Mouse (Mus musculus) stomach, embryonic 15.5 days (tissue): ENCODE measurements around the gene Myocd. TPM values are rescaled to one million over a fixed set of nuclear protein-coding genes. Genes with fewer than 3 reads are reported as not detected.

ENCODE experiments used
- ATAC-seq: fragments of 200-750 bp; cut with Nextera tagmentation; 2 replicates; pipeline ENCODE4 v1.8.0; 2017; ENCODE audit warnings: low read depth, moderate number of reproducible peaks, moderate TSS enrichment; ENCODE audit not compliant: insufficient read depth, low FRiP score
- H3K27ac ChIP-seq: fragments of 300-500 bp; sonication (generic); 2 replicates; pipeline ENCODE4 v1.5.1; 2015; ENCODE audit warnings: mild to moderate bottlenecking, inconsistent platforms
- H3K27me3 ChIP-seq: fragments of 300-500 bp; sonication (generic); replicated peaks from 2 replicates; pipeline ENCODE4 v1.6.1; 2015; ENCODE audit warnings: inconsistent platforms
- H3K36me3 ChIP-seq: fragments of 300-500 bp; sonication (generic); 2 replicates; pipeline ENCODE4 v1.6.1; 2015; ENCODE audit warnings: inconsistent platforms
- H3K4me1 ChIP-seq: fragments of 300-500 bp; sonication (generic); 2 replicates; pipeline ENCODE4 v1.6.1; 2015; ENCODE audit warnings: inconsistent platforms
- H3K4me2 ChIP-seq: fragments of 300-500 bp; sonication (generic); 2 replicates; pipeline ENCODE4 v1.6.1; 2015; ENCODE audit warnings: mild to moderate bottlenecking, inconsistent platforms
- H3K4me3 ChIP-seq: fragments of 300-500 bp; sonication (generic); replicated peaks from 2 replicates; pipeline ENCODE4 v1.5.1; 2015; ENCODE audit warnings: inconsistent platforms
- H3K9ac ChIP-seq: fragments of 300-500 bp; sonication (generic); 2 replicates; pipeline ENCODE4 v1.6.1; 2015; ENCODE audit warnings: inconsistent platforms
- H3K9me3 ChIP-seq: fragments of 300-500 bp; sonication (generic); 2 replicates; pipeline ENCODE4 v1.6.1; 2016; ENCODE audit warnings: inconsistent platforms
- whole genome bisulfite sequencing: fragments of 180-500 bp; shearing (Covaris S2); methylation state at CpG from one replicate; pipeline ENCODE4 v1.1.7; 2015; 5-methylcytosine and 5-hydroxymethylcytosine counted together
- polyA plus RNA-seq: library from polyadenylated mRNA; unstranded; fragments of >200 nt; fragmentation: Nextera tagmentation; extraction: Ambion mirVana; gene quantifications from 2 replicates; pipeline ENCODE4 v1.2.1, GENCODE M21; 2015

The Myocd gene
- polyA plus RNA-seq, 1 experiment from 2014 or later, result 37.5 TPM

- Histone ChIP-seq H3K36me3 (no peaks in the 10 kb centered on the region), H3K4me2 (peak overlapping the region; percentile 91), H3K4me3 (peak overlapping the region; percentile 60), H3K9ac (peak overlapping the region; percentile 40), H3K27ac (no peak overlapping the region), H3K4me1 (peaks cover 16% of the 10 kb centered on the region; the same call in 1 of the 2 replicates), H3K9me3 (no peaks in the 10 kb centered on the region), H3K27me3 (no peaks in the 10 kb centered on the region)
- WGBS, result 2% methylated on average over 49 of the region's 49 CpGs
- peak; percentile 67 for ATAC-seq
Measured at GRCm38 (mm10) chr11:65161881-65162766, 107.7 kb downstream of the Myocd start.

DNA sequence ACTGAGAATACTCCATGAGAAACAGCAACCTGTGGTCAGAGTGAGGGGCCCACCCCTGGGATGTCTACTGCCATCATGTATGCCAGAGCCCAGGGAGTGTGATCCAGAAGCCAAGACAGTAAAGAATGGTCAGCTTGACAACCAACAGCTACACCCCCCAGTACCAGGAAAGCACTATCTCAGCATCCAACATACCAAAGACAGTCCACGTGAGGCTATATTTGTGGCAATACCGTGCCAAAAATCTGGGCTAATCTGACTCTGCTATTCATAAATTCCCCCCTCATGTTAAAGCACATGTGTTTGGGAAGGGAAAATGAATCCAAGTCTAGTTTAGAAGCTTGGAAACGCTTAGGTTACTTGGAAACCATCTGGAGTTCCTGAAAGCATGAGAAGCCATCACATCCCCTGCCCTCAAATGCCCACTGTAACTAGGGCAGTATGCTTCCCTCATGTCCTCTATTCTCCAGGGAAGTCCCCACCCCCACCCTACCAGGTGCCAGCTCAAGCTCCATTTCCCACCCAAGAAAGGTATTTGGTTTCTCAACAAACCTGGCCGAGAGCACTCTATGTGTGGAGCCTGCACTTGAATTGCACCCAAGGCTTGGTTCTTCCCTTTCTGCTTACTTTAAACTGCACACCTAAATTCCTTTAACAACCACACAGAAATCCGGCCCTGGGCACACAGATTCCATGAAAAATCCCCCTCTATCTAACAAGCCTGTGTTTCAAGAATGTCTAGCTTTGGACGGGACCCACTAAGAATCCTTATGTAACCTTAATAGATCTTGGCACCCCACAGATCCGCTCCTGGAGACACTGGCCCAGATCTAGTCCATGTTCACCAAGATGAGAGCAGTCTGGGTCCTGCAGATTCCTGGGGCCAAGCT is 108.6 kb downstream of the Myocd start:
- H3K4me1 ChIP-seq, result peaks cover 16% of the 10 kb centered on the region; the same call in 1 of the 2 replicates
- no peaks in the 10 kb centered on the region for H3K9me3 ChIP-seq
- 52% methylated on average over 7 of the region's 7 CpGs for WGBS
- no peaks in the 10 kb centered on the region for H3K27me3 ChIP-seq
- H3K9ac ChIP-seq, result no peak overlapping the region
- peak overlapping the region; percentile 91 for H3K4me2 ChIP-seq
- peak overlapping the region; percentile 60 for H3K4me3 ChIP-seq
- no peaks in the 10 kb centered on the region for H3K36me3 ChIP-seq
- ATAC-seq, result no peak
- H3K27ac ChIP-seq, result no peak overlapping the region

- H3K4me1 ChIP-seq, result peaks cover 16% of the 10 kb centered on the region; the same call in 1 of the 2 replicates
- no peak within 1 kb of the TSS for H3K9ac ChIP-seq
- no peak within 1 kb of the TSS for H3K4me2 ChIP-seq
- H3K9me3 ChIP-seq, result no peaks in the 10 kb centered on the region
- H3K36me3 ChIP-seq, result no peaks in the 10 kb centered on the region
- no peak within 1 kb of the TSS for H3K27ac ChIP-seq
- H3K4me3 ChIP-seq, result no peak within 1 kb of the TSS
- no peaks in the 10 kb centered on the region for H3K27me3 ChIP-seq
- 86% methylated on average over 5 of the region's 5 CpGs for WGBS
- no peak for ATAC-seq
Measured at GRCm38 (mm10) chr11:65159791-65160190, 110.0 kb downstream of the Myocd start, which contains the start of gene 1700086D15Rik. TSS of gene 1700086D15Rik (minus strand) at chr11:65159891.

GRCm38 (mm10) chr11:65158658-65158990 is 111.2 kb downstream of the Myocd start:
- Histone ChIP-seq H3K27ac (no peak overlapping the region), H3K36me3 (no peaks in the 10 kb centered on the region), H3K4me1 (peaks cover 16% of the 10 kb centered on the region; the same call in 1 of the 2 replicates), H3K9me3 (no peaks in the 10 kb centered on the region), H3K4me2 (no peak overlapping the region), H3K27me3 (no peaks in the 10 kb centered on the region), H3K4me3 (no peak overlapping the region), H3K9ac (no peak overlapping the region)
- ATAC-seq, result no peak
- WGBS, result 94% methylated on average over 5 of the region's 5 CpGs

- no peak for ATAC-seq
- peaks cover 16% of the 10 kb centered on the region; the same call in 1 of the 2 replicates for H3K4me1 ChIP-seq
- no peak overlapping the region for H3K4me3 ChIP-seq
- WGBS, result 90% methylated on average over 20 of the region's 20 CpGs
- H3K4me2 ChIP-seq, result no peak overlapping the region
- H3K9ac ChIP-seq, result no peak overlapping the region
- H3K27me3 ChIP-seq, result no peaks in the 10 kb centered on the region
- H3K9me3 ChIP-seq, result no peaks in the 10 kb centered on the region
- no peaks in the 10 kb centered on the region for H3K36me3 ChIP-seq
- no peak overlapping the region for H3K27ac ChIP-seq
Measured at GRCm38 (mm10) chr11:65157966-65158657, 111.7 kb downstream of the Myocd start.

DNA sequence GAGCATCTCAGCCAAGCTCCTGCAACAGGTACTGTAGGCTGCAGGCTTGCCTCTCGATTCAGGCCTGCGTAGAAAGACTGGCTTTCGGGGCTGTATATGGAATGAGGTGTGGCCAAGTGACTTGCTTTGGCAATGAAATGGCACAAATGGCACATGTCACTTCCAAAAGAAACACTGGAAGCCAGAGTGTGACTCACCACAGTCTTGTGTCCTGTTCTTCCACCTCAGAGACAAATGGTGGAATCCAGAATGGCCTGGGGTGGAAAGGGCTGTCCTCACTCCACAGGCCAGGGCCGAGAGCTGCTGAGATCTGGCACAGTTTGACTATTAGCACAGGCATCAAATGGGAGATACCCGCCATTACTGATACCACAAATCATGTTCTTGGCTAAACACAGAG is 116.8 kb downstream of the Myocd start:
- Histone ChIP-seq H3K4me3 (no peak overlapping the region), H3K9ac (no peak overlapping the region), H3K27me3 (no peaks in the 10 kb centered on the region), H3K4me1 (peaks cover 3% of the 10 kb centered on the region; the same call in 1 of the 2 replicates), H3K27ac (no peak overlapping the region), H3K9me3 (no peaks in the 10 kb centered on the region), H3K4me2 (no peak overlapping the region), H3K36me3 (no peaks in the 10 kb centered on the region)
- no peak for ATAC-seq
- WGBS, result 83% methylated on average over 5 of the region's 5 CpGs

- no peaks in the 10 kb centered on the region for H3K9me3 ChIP-seq
- H3K4me1 ChIP-seq, result no peaks in the 10 kb centered on the region
- H3K4me3 ChIP-seq, result no peak overlapping the region
- 73% methylated on average over 7 of the region's 7 CpGs for WGBS
- no peak overlapping the region for H3K27ac ChIP-seq
- no peak overlapping the region for H3K4me2 ChIP-seq
- no peaks in the 10 kb centered on the region for H3K27me3 ChIP-seq
- no peak overlapping the region for H3K9ac ChIP-seq
- no peaks in the 10 kb centered on the region for H3K36me3 ChIP-seq
- no peak for ATAC-seq
Measured at GRCm38 (mm10) chr11:65148441-65148840, 121.3 kb downstream of the Myocd start.

DNA sequence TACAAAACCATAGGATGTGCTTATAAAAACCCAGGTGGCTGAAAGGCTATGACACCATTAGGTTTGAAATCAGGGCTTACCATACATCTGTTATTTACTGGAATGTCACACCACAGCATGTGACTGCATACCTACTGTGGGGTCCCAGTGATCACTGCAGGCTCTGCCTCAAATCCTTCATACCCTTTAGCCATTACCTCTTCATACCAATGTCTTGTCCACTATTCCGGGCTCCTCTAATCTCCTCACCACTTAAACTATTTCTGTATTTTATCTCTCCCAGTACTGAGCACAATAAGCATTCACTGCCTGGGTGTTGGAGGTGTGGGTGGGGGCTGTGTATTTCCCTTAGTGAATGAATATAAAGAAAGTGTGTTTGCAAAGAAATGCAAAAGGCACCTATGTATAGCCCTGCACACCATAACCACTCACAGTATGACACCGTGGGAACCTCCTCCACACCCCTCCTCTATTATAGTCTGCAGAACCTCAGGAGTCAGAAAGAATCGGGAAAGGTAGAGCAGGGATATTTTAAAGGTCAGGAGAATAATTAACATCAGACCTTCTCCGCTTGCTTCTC is 126.9 kb downstream of the Myocd start:
- H3K4me2 ChIP-seq, result no peak overlapping the region
- no peak overlapping the region for H3K4me3 ChIP-seq
- no peaks in the 10 kb centered on the region for H3K27me3 ChIP-seq
- ATAC-seq, result no peak
- no peaks in the 10 kb centered on the region for H3K4me1 ChIP-seq
- 56% methylated on average over 4 of the region's 4 CpGs for WGBS
- no peaks in the 10 kb centered on the region for H3K36me3 ChIP-seq
- no peak overlapping the region for H3K9ac ChIP-seq
- no peaks in the 10 kb centered on the region for H3K9me3 ChIP-seq
- no peak overlapping the region for H3K27ac ChIP-seq

DNA sequence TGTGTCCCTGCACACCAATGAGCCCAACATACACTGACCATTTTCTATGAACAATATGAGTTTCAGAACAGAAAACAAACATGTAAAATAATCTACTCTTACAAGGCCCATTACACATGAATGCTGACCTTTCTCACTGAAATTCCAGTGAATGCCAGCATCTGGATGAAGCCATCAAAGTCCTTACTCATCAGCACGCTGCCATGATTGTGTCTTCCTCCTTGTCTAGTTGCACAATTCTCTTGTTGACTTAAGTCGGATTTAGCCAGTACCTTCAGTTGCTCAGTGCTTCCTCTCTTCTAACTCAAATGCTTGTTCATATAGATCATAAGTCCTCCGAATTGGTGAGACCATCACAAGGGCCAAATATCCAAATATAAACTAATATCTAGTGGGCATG is 130.8 kb downstream of the Myocd start:
- no peak for ATAC-seq
- WGBS, result 89% methylated on average over 3 of the region's 3 CpGs

DNA sequence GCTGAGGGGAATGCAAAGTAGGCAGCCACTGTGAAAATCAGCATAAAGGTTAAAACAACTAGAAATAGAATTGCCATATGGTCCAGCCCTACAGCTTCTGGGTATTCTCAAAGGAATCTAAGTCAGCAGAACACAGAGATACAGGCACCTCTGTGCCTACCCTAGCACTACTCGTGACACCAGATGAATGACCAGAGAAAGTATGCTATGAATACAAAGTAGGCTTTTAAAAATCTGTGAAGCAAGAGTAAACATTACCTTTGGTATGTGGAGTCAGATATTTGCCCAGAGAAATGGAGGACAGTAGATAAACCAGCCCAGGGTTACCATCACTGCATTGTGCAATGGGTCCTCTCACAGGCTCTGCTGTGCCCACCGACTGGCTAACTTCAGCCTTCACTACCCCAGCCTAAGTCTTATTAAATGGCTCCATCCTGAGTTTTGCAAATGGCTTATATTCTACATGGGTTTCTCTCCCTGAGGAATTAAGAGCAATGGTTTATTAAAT is 132.6 kb downstream of the Myocd start:
- no peaks in the 10 kb centered on the region for H3K27me3 ChIP-seq
- no peaks in the 10 kb centered on the region for H3K36me3 ChIP-seq
- H3K4me1 ChIP-seq, result no peaks in the 10 kb centered on the region
- no peaks in the 10 kb centered on the region for H3K9me3 ChIP-seq
- no peak for ATAC-seq
- H3K4me3 ChIP-seq, result no peak overlapping the region
- 62% methylated on average over 2 of the region's 2 CpGs for WGBS
- no peak overlapping the region for H3K9ac ChIP-seq
- no peak overlapping the region for H3K4me2 ChIP-seq
- H3K27ac ChIP-seq, result no peak overlapping the region

More for the DNA sequence above, 130.8 kb downstream of the Myocd start:
- H3K9me3 ChIP-seq, result no peaks in the 10 kb centered on the region
- H3K9ac ChIP-seq, result no peak overlapping the region
- no peak overlapping the region for H3K4me2 ChIP-seq
- no peaks in the 10 kb centered on the region for H3K27me3 ChIP-seq
- no peak overlapping the region for H3K27ac ChIP-seq
- H3K36me3 ChIP-seq, result no peaks in the 10 kb centered on the region
- no peak overlapping the region for H3K4me3 ChIP-seq
- H3K4me1 ChIP-seq, result no peaks in the 10 kb centered on the region

GRCm38 (mm10) chr11:65135251-65135739 is 134.5 kb downstream of the Myocd start:
- H3K4me1 ChIP-seq, result no peaks in the 10 kb centered on the region
- H3K9ac ChIP-seq, result no peak overlapping the region
- ATAC-seq, result no peak
- no peaks in the 10 kb centered on the region for H3K9me3 ChIP-seq
- H3K4me3 ChIP-seq, result no peak overlapping the region
- H3K27me3 ChIP-seq, result no peaks in the 10 kb centered on the region
- no peak overlapping the region for H3K4me2 ChIP-seq
- WGBS, result 84% methylated on average over 8 of the region's 8 CpGs
- H3K27ac ChIP-seq, result no peak overlapping the region
- no peaks in the 10 kb centered on the region for H3K36me3 ChIP-seq
